Mouse (Mus musculus): Measurements from ENCODE around the gene Iqschfp.

GRCm38 (mm10) chr3:68562838-68563237, 670.8 kb downstream of the Iqschfp start:
- TF ChIP-seq CTCF (IDR thresholded peaks at IDR 0.05; ENCODE audit: borderline replicate concordance, extremely low read depth, insufficient read depth, insufficient read length), result no peak
- TF ChIP-seq POLR2A (IDR thresholded peaks at IDR 0.05; ENCODE audit: borderline replicate concordance, extremely low read depth, insufficient read depth, insufficient read length, poor library complexity, severe bottlenecking), result no peak

All from brain, embryonic 14.5 days (tissue).